Mouse (Mus musculus) layer of hippocampus, adult 8-10 months (tissue): ENCODE measurements around the gene Zfp958. TPM values are rescaled to one million over a fixed set of nuclear protein-coding genes. Genes with fewer than 3 reads are reported as not detected.

Experiments
- total RNA-seq, 4 experiments: library from RNA; stranded (reverse); gene quantifications; 2 replicates each; pipeline ENCODE4 v1.2.4; 2022

The Zfp958 gene
- total RNA-seq, 4 experiments from 2014 or later = 10.6 to 17.5 (median 14.9) TPM

Other genes with a start within 250 kb of the Zfp958 start
- gene Cers4, start 120.1 kb upstream of the Zfp958 start, total RNA-seq = 10 to 100 TPM; 44.9 to 55.7 (median 52.0) TPM
- gene Shcbp1, start 166.4 kb downstream of the Zfp958 start, total RNA-seq = under 1 TPM; 0.63 to 0.89 (median 0.76) TPM